Mouse (Mus musculus): Measurements from ENCODE around the gene Adam15.

- no peak for TF ChIP-seq CTCF (conservative IDR thresholded peaks at IDR 0.05; ENCODE audit: low read length)
- no peak for TF ChIP-seq POU5F1 (IDR thresholded peaks at IDR 0.05; ENCODE audit: borderline replicate concordance, low read length)
- TF ChIP-seq NANOG (IDR thresholded peaks at IDR 0.05; ENCODE audit: borderline replicate concordance, low read length): no peak
These were observed 1.9 kb downstream of the Adam15 start for GRCm38 (mm10) chr3:89347916-89348315.
